Mouse (Mus musculus): ENCODE results near the gene Dnm2.

DNA sequence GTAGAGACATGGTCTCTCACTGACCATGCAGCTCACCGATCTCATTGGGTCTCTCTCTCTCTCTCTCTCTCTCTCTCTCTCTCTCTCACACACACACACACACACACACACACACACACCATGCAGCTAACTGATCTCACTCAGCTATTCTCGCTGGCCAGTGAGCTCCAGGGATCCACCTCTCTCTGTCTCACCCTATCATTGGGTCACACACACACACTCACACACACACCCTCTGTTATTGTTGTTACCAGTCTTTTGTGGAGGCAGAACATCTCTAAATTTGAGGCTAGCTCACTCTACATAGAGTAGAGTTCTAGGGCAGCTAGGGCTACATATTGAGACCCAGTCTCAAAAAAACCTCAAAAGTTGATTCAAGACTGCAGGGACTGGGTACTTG lies 1.8 kb downstream of the Dnm2 start:
- TF ChIP-seq CTCF (conservative IDR thresholded peaks at IDR 0.05; ENCODE audit: low read length) (no peak), POU5F1 (IDR thresholded peaks at IDR 0.05; ENCODE audit: borderline replicate concordance, low read length) (no peak)

Data from E14TG2a.4 (cell line).